Mouse (Mus musculus) heart, adult 11 months (tissue): Measurements from ENCODE around the gene Rabep1.

Experiments used
- DNase-seq: peaks from one replicate; pipeline ENCODE4 v3.0.0; 2022

Gene Rabep1

GRCm38 (mm10) chr11:70844559-70845456 is at the start of gene Rabep1:
TSS of gene Rabep1 (plus strand) at chr11:70844778.
- DNase-seq: peak; percentile 100

DNA sequence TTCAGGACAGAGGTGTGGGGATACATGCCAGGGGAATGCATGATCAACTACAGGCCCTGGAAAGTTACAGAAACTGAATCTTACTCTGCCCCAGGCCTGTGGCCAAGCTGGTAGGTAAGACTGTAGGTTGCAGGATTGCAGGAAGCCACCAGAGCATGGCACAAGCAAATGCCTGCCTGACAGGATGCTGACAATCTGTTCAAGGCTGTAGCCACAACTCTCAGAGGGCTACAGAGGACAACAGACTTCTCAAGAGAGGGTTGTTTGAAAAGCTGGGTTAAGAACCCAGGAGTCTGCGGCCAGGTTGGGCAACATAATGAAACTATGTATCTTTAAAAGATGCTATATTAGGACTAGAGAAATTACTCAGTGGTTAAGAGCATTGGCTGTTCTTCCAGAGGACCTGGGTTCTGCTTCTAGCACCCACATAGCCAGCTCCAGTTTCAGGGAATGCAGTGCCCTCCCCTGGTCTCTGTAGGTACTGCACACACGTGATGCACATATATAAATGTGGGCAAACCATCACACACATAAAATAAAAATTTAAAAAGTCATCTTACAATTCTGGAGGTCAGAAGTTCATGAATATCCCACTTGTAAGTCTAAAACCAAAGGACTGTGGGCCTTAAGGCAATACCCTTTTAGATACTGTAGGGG is 42.2 kb upstream of the Rabep1 start:
- no peak for DNase-seq

DNA sequence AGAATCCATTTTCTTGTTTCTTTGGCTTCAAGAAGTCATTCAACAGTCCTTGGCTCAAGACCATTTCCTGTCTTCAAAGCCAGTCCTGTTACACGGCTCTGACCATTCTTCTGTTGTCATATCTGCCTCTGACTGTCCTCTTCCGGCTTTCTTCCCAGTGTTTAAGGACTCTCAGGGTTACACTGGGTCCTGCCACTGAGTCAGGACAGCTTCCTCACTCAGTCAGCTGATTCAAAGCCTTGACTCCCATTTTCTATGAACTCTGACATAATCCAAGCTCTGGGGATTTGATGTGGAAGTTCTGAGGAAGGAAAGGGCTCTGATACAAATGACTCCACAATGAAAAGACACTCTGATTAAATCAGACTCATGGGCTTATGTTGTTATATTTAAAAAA is 41.7 kb upstream of the Rabep1 start:
- peak; percentile 92 for DNase-seq

DNA sequence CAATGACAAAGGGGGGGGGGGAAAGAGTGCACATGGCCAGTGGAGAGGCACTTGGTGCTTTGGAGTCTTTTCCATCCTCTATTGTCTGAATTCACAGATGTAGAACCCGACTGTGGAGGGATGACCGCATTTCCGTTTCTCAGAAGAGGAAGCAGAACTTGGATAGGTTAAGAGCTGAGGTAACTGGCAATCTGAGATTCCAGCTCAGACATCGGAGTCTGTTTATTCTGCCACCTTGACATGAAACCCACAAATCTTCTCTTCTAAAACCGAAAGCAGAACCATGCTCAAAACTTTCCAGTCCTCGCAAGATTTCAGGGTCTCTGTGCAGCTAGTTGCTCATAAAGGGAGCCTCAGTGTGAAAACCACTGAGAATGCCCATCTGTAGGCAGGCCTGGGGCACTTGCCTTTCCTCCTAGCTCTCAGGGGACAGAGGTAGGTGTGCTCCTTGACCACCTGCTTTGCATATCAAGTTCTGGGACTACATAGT is 40.8 kb upstream of the Rabep1 start:
- peak; percentile 93 for DNase-seq

DNA sequence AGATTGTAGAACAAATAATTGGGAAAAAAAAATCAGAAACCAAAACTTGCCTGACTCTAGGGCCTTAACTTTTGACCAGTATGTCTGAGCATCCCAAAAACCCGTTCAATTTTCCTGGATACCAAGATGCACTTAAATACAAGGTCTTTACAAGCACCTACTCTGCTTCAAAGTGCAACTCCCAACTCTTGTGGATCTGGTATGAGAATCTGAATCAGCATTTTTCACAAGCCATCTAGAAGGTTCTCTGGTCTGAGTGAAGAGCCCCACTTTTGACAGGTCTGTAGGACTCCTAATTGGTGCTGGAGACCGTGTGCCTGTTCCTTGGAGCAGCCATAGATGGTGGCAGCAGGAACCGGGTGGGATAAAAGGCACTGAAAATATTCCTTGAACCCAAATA is 40.2 kb upstream of the Rabep1 start:
- no peak for DNase-seq

GRCm38 (mm10) chr11:70805641-70806175 is 38.9 kb upstream of the Rabep1 start:
- peak; percentile 92 for DNase-seq

- DNase-seq: peak; percentile 92
Measured at GRCm38 (mm10) chr11:70806697-70807096, 37.9 kb upstream of the Rabep1 start.

DNA sequence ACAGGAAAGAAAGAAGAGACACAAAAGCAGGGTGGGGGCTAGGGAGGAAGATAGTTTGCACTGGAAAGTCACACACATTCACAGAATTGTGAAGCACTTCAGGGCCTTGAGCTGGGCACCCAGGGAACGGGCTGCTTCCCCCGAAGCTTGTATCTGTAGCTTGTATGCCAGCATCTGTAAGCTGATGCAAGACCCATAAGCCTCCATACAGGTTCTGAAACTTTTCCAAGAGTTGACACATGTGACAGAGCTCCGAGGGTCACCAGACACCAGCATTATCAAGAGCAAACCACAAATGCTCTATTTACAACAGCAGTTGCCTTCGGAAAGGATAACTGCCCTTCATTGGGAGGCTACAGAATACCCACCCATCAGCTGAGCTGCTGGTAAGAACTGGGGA is 36.9 kb upstream of the Rabep1 start:
- DNase-seq: no peak

GRCm38 (mm10) chr11:70808101-70808500 is 36.5 kb upstream of the Rabep1 start:
- DNase-seq: no peak

- DNase-seq: no peak
Measured at GRCm38 (mm10) chr11:70809011-70809410, 35.6 kb upstream of the Rabep1 start.

DNA sequence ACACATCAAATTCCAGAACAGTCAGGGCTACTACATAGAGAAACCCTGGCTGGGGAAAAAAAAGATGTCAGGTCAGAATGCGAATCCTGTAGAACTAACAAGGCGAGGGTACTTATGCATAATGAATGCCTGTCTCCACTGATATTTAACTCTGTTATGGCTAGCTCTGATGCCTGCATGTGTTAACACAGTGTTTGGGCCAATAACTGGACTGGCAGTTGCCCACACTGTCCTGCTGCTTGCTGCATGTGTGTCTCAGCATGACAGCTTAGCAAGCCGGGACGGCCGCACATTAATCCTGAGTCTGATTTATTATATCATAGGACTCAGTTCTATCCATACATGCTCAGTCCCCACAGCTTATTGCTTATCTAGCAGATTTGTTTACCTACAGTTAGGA is 33.5 kb upstream of the Rabep1 start:
- DNase-seq: no peak

DNA sequence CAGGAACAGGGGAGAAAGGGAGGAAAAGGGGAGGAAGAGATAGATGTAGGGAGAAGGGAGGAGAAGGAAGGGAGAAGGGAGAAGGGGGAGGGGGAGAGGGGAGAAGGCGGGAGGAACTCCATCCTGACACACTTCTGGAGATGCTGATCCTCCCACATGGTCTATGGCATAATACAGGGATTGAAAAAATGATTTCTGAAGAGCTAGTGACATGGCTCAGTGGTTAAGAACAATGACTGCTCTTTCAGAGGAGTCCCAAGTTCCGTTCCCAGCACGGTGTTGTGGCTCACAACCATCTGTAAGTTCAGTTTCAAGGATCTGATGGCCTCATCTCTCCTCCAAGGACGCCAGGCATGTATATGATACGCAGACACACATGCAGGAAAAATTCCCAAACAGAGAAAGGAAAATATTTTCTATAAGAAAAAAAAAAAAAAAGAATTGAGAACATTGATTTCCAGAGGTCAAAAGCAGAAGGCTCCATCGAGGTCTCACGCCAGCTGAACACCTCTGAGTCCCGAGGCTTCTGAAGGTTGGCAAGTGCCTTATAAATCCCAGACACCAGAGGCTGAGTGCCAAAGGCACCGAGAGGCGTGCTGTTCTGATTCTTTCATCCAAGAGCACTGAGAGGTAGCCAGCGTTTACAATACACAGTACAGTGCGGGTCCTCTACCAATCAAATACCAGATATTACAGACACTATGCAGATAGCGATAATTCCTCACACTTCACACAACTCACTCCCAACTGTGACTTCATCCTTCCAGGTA is 32.9 kb upstream of the Rabep1 start:
- DNase-seq: no peak

DNA sequence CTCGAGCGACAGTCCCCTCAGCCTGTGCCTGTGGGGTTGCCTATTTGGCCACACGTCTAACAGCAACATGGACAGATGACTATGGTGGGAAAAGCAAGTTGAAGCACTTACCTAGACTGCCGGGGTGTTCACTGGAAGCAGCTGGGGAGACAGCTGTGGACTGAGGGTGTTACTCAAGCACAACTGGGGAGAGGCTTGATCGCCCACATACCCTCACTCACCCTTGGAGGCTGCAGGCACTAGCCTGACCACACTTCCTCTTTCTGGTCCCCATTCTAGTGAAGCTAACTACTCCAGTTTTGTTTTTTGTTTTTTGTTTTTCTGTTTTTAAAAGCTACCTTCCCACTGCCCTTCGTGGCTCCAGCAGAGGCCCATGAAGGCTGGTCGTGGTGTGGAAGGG is 32.2 kb upstream of the Rabep1 start, which contains the start of gene Scimp:
TSS of gene Scimp (minus strand) at position 222 of the 400 bp plus-strand sequence.
- peak; percentile 94 for DNase-seq

DNA sequence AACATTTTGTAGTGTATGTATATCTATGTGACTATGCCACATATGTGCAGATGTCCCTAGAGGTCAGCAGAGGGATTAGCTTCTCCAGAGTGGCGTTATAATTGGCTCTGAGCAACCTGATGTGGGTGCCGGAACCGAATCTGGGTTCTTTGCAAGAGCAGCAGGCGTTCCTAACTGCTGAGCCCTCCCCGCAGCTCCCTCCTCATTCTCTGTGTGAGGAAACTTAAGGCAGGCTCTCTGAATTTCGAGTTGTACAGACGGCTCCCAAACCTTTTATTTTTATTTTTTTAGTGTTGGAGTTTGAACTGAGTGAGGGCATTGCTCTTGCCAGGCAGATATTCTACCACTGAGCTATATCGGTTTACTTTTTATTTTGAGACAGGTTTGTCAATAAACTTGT is 29.5 kb upstream of the Rabep1 start:
- peak; percentile 62 for DNase-seq

DNA sequence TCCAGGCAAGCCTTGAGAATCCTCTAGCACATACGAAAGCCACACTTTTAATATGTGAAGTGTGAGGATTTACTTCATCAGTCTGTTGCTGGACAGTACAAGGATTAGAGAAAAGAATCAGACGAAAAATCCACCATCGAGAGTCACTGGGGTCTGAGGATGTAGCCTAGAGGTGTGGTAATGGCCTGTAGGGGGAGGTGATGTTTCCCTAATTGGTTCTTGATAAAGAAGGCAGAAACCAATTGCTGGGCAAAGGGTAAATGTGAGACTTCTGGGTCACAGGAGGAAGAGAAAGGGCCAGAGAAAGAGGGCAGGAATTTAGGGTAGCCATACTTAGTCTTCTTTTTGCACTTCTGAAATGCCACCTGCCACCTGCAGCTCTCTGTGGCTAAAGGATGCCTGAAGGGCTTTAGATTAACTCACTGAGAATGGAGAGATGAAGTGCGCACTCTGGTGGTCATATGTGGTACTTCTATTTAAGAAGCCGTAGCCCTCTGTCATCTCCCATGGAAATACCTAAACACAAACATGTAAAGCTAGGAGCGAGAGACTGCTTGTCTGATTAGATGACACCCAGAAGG is 29.0 kb upstream of the Rabep1 start:
- peak; percentile 92 for DNase-seq

DNA sequence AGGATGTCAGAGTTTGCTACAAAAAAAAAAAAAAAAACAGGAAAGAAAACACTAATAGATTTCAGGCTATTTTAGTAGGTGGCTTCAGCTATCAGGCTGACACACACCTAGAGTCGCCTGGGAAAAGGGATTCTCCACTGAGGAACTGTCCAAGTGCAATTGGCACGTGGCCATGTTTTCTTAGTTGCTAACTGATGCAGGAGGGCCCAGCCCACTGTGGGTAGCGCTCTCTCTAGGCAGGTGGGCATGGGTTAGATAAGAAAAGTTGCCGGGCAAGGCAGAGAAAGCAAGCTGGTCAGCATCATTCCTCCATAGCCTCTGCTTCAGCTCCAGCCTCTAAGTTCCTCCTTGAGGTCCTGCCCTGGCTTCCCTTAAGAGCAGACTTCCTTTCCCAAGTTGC is 27.8 kb upstream of the Rabep1 start:
- DNase-seq: peak; percentile 84

DNA sequence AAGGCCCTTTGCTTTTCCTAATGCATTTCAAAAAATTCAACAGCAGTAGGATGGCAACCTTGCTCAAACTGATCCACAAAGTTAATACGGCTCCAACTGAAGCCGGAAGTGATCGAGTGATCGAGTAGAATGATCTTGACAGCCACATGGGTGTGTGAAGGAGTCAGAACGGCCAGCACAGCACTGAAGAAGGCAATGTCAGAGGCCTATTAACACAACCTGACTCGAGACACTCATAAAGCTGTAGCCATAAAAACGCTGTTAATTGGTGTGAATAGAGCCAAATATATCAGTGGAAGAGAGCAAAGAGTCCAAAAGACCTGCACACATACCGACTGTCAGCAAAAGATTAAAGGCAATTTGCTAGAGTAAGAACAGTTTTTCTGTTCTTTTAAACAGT is 24.5 kb upstream of the Rabep1 start:
- DNase-seq: peak; percentile 72

DNA sequence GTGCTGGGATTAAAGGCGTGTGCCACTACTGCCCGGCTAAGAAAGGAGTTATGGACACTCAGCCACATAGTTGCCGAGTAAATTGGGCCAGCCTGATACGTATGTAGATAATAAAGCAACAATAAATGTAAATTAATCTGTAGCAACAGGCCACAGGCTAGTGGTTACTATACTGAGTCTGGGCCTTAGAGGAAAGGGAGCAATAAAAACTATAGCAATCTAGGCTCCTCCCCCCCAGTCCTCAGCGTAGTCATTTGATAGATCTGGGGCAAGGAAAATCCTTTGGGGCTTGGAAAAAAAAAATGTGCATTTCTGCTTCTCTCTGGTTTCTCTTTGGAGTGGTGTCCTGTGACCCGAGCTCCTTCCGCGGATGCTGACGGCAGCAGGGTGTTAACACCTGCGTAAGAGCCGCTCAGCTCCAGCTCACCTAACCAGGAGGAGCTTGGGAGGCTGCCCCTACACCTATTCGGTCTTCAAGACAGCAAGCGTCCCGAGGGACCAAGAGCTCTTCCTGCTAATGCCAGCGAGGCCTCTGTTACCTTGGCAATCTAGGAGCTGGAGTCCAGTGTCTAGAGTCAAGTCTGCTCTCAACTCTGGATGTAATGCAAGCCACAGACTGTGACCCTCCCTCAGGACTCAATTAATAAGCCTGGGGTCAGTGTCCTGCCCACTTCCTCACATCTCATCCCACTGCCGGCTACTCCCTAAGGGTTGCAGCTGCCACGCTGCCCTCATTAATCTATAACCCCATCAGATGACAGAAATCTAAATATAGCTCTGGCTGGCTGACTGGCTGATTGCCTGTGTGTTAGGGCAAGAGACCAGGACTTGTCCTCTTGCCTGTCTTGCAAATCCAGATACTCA is 22.6 kb upstream of the Rabep1 start:
- peak; percentile 89 for DNase-seq

DNA sequence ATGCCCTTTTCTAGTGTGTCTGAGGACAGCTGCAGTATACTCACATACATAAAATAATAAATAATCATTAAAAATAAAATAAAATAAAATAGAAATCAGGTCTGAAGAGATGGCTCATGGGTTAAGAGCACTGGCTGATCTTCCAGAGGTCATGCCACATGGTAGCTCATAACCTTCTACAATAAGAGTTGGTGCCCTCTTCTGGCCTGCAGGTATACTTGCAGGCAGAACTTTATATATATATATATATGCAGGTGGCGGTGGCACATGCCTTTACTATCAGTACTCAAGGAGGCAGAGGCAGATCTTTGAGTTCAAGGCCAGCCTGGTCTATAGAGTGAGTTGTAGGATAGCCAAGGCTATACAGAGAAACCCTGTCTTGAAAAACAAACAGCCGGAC is 18.4 kb upstream of the Rabep1 start:
- peak; percentile 63 for DNase-seq

DNA sequence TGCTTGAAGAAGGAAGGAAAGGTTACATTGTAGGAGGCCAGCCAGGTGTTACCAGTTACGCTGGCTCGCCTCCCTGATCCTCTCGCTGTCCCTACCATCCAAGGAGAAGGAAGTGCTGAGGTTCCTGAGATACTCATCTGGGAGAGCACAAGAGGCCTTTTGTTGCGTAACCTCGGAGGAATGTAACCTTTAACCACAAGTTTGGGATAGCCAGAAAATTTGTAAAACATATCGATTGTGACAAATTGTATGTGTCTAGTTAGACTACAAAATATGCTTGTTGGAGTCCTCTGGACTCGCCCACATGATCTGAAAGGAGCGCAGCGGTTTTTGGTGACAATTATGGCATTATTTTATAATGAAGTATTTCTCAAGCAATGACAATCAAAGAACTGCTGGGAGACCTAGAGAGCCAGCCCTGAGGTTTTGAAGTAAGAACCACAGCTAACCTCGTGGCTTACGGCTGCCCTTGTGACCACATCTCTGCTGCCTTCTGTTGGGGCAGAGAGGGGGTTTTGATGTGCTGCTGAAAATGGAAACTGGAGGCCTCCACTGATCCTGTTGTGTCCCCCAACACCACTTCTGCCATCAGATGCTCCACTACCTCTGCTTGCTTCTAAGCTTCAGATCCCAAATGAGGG is 15.5 kb upstream of the Rabep1 start:
- DNase-seq: peak; percentile 56

- no peak for DNase-seq
Measured at GRCm38 (mm10) chr11:70831201-70831600, 13.4 kb upstream of the Rabep1 start.
